In genomic region chr15:27476671-27477070, GRCm38 (mm10) we compare ENCODE assay signal across 20 mouse cellular contexts. TPM values are rescaled to one million over a fixed set of nuclear protein-coding genes. Genes with fewer than 3 reads are reported as not detected.
DNase-seq lines count a peak whose midpoint lies in the region; ATAC-seq and TF ChIP-seq lines count a peak whose summit lies in the region.
"Had no signal": no experiment of that assay in that cellular context is flagged by ENCODE, and none has a peak within 500 bp of the region (broad histone marks: within the 10 kb centered on the region; RNA-seq: fewer than 3 reads in every experiment).

No protein-coding gene starts in this region.

- DNase-seq in heart, adult 11 months = peak; percentile 93
- DNase-seq in heart, postnatal 36 days = no peak
- no peak for DNase-seq in testis, postnatal 10 days (ENCODE audit: low spot score)
- DNase-seq in kidney, postnatal 14 days = no peak
- DNase-seq in urinary bladder, postnatal 4 days (ENCODE audit: low spot score in 2 of 2) = no peak
- DNase-seq in c-Kit-positive CD71-positive TER-119-positive erythroid progenitor cells, embryonic 14.5 days (ENCODE audit: low spot score) = no peak
- DNase-seq: adrenal gland, postnatal 36 days; B cell, adult 2 months; kidney, postnatal 10 days; layer of hippocampus, adult 9-11 months; lung, adult 2 months; midbrain, embryonic 14.5 days; right cerebral cortex, postnatal 14 days had no signal

- TF ChIP-seq POLR2A in testis, adult 2 months (IDR thresholded peaks at IDR 0.05; ENCODE audit: control insufficient read depth, low read depth, low read length) = no peak

- TF ChIP-seq CTCF in testis, adult 2 months (IDR thresholded peaks at IDR 0.05; ENCODE audit: control insufficient read depth, insufficient read depth, insufficient replicate concordance, low read depth, low read length) = no peak

- peak overlapping the region; percentile 22 for H3K4me3 ChIP-seq in testis, adult 2 months (ENCODE audit: control insufficient read depth, low read depth, low read length)
- H3K4me3 ChIP-seq in liver, embryonic 12.5 days = peak overlapping the region; percentile 18; the same call in 1 of the 2 replicates
- H3K4me3 ChIP-seq: embryonic facial prominence, embryonic 12.5 days; forebrain, embryonic 12.5 days had no signal

- no peak overlapping the region for H3K27ac ChIP-seq in testis, adult 2 months (ENCODE audit: control insufficient read depth, insufficient read depth, low read depth, low read length)
- H3K27ac ChIP-seq in liver, embryonic 12.5 days = peak overlapping the region; percentile 72
- H3K27ac ChIP-seq: embryonic facial prominence, embryonic 12.5 days; forebrain, embryonic 12.5 days; hindbrain, embryonic 14.5 days; macrophage had no signal

- H3K9ac ChIP-seq in liver, embryonic 12.5 days = 0 out of 2 replicates have a peak overlapping the region, but pooled peaks have one; percentile 36
- H3K9ac ChIP-seq: embryonic facial prominence, embryonic 12.5 days; forebrain, embryonic 12.5 days; hindbrain, embryonic 14.5 days had no signal

- peak overlapping the region; percentile 48 for H3K4me2 ChIP-seq in liver, embryonic 12.5 days
- H3K4me2 ChIP-seq: embryonic facial prominence, embryonic 12.5 days; forebrain, embryonic 12.5 days; hindbrain, embryonic 14.5 days had no signal

- H3K27me3 ChIP-seq in testis, adult 2 months (ENCODE audit: control insufficient read depth, insufficient read depth, low read length) = no peaks in the 10 kb centered on the region
- H3K27me3 ChIP-seq in liver, embryonic 12.5 days (replicated peaks) = no peaks in the 10 kb centered on the region
- H3K27me3 ChIP-seq: embryonic facial prominence, embryonic 12.5 days; forebrain, embryonic 12.5 days had no signal

- intact Hi-C loops in heart, postnatal 36 days (cut with DNase I) = no loop called here

- H3K4me1 ChIP-seq in testis, adult 2 months (ENCODE audit: control insufficient read depth, insufficient read depth, low read length) = peaks cover 3% of the 10 kb centered on the region; the same call in 1 of the 2 replicates
- peaks cover 73% of the 10 kb centered on the region for H3K4me1 ChIP-seq in liver, embryonic 12.5 days
- H3K4me1 ChIP-seq: embryonic facial prominence, embryonic 12.5 days had no signal

- no peaks in the 10 kb centered on the region for H3K36me3 ChIP-seq in testis, adult 2 months (ENCODE audit: control insufficient read depth, insufficient read depth, low read length)
- H3K36me3 ChIP-seq in liver, embryonic 12.5 days = peaks cover 7% of the 10 kb centered on the region
- H3K36me3 ChIP-seq: embryonic facial prominence, embryonic 12.5 days; forebrain, embryonic 12.5 days had no signal

- H3K9me3 ChIP-seq in liver, embryonic 12.5 days (replicated peaks) = no peaks in the 10 kb centered on the region
- H3K9me3 ChIP-seq: embryonic facial prominence, embryonic 12.5 days; forebrain, embryonic 12.5 days had no signal

- ATAC-seq in liver, embryonic 12.5 days = peak; percentile 79
- ATAC-seq: activated CD4-positive, CD25-positive, alpha-beta regulatory T cell, adult 4 months had no signal

- WGBS in liver, embryonic 12.5 days (ENCODE audit: insufficient replicate concordance) = 43% methylated on average over 12 of the region's 12 CpGs

RNA-seq across cellular contexts. Expression of gene Ank, which starts 10.2 kb away (rescaled TPM):
- total RNA-seq in heart, postnatal 36 days (2021) = 100 to 1,000 TPM; 188 to 201 TPM
- 7.7 and 9.1 TPM in 2 replicates for polyA plus RNA-seq in testis, adult 2 months (2012; rRNA removed)
- 13.6 and 14.2 TPM in 2 replicates for polyA plus RNA-seq in liver, embryonic 12.5 days (2016; fragmentation: Nextera tagmentation; extraction: Ambion mirVana)
